Mouse (Mus musculus): Measurements from ENCODE around the gene Tmem63a. TPM values are rescaled to one million over a fixed set of nuclear protein-coding genes. Genes with fewer than 3 reads are reported as not detected.

Tmem63a gene
- total and polyA plus RNA-seq, 2 experiments: 9.5 to 15.8 TPM

- Histone ChIP-seq H3K9ac (ENCODE audit: low read depth, low read length) (peak overlapping the region; percentile 51), H3K27me3 (ENCODE audit: control insufficient read depth, insufficient read depth, low read length) (no peaks in the 10 kb centered on the region), H3K27ac (replicated peaks; ENCODE audit: insufficient read depth, low read depth, low read length) (peak overlapping the region; percentile 94), H3K4me1 (ENCODE audit: control insufficient read depth, insufficient read depth, low read length) (peaks cover 63% of the 10 kb centered on the region), H3K79me2 (ENCODE audit: control insufficient read depth, insufficient read depth, low read length) (no peaks in the 10 kb centered on the region), H3K36me3 (ENCODE audit: control insufficient read depth, insufficient read depth, low read length) (peaks cover 9% of the 10 kb centered on the region; the same call in 1 of the 2 replicates), H3K4me3 (ENCODE audit: insufficient read depth, low read depth, low read length) (no peak overlapping the region)
- peak; percentile 82 for DNase-seq (ENCODE audit: extremely low read depth, low read depth, low spot score)
- TF ChIP-seq POLR2A (IDR thresholded peaks at IDR 0.05; ENCODE audit: extremely low read depth, insufficient read depth, low read length) (no peak), CTCF (IDR thresholded peaks at IDR 0.05; ENCODE audit: low read depth, low read length) (no peak)
- WGBS: 11% methylated on average over 6 of the region's 6 CpGs
These were observed 72.8 kb downstream of the Tmem63a start for GRCm38 (mm10) chr1:181014731-181015500.

GRCm38 (mm10) chr1:181015558-181015957 is 73.4 kb downstream of the Tmem63a start:
- Histone ChIP-seq H3K9ac (ENCODE audit: low read depth, low read length) (peak overlapping the region; percentile 63), H3K36me3 (ENCODE audit: control insufficient read depth, insufficient read depth, low read length) (peaks cover 9% of the 10 kb centered on the region; the same call in 1 of the 2 replicates), H3K79me2 (ENCODE audit: control insufficient read depth, insufficient read depth, low read length) (no peaks in the 10 kb centered on the region), H3K4me3 (ENCODE audit: insufficient read depth, low read depth, low read length) (no peak overlapping the region), H3K27ac (replicated peaks; ENCODE audit: insufficient read depth, low read depth, low read length) (peak overlapping the region; percentile 94), H3K4me1 (ENCODE audit: control insufficient read depth, insufficient read depth, low read length) (peaks cover 60% of the 10 kb centered on the region), H3K27me3 (ENCODE audit: control insufficient read depth, insufficient read depth, low read length) (no peaks in the 10 kb centered on the region)
- no peak for TF ChIP-seq CTCF (IDR thresholded peaks at IDR 0.05; ENCODE audit: low read depth, low read length)
- 0 out of 2 replicates have a peak, but pooled peaks have one; percentile 24 for TF ChIP-seq POLR2A (IDR thresholded peaks at IDR 0.05; ENCODE audit: extremely low read depth, insufficient read depth, low read length)
- DNase-seq (ENCODE audit: extremely low read depth, low read depth, low spot score): peak; percentile 89

- no peaks in the 10 kb centered on the region for H3K27me3 ChIP-seq (ENCODE audit: control insufficient read depth, insufficient read depth, low read length)
- no peak for DNase-seq (ENCODE audit: extremely low read depth, low read depth, low spot score)
- no peak for TF ChIP-seq POLR2A (IDR thresholded peaks at IDR 0.05; ENCODE audit: extremely low read depth, insufficient read depth, low read length)
- no peak for TF ChIP-seq CTCF (IDR thresholded peaks at IDR 0.05; ENCODE audit: low read depth, low read length)
- peaks cover 9% of the 10 kb centered on the region; the same call in 1 of the 2 replicates for H3K36me3 ChIP-seq (ENCODE audit: control insufficient read depth, insufficient read depth, low read length)
- no peaks in the 10 kb centered on the region for H3K79me2 ChIP-seq (ENCODE audit: control insufficient read depth, insufficient read depth, low read length)
- H3K9ac ChIP-seq (ENCODE audit: low read depth, low read length): peak overlapping the region; percentile 63
- H3K27ac ChIP-seq (replicated peaks; ENCODE audit: insufficient read depth, low read depth, low read length): peak overlapping the region; percentile 94
- 25% methylated on average over 4 of the region's 4 CpGs for WGBS
- H3K4me3 ChIP-seq (ENCODE audit: insufficient read depth, low read depth, low read length): peak overlapping the region; percentile 16; the same call in 1 of the 2 replicates
- peaks cover 60% of the 10 kb centered on the region for H3K4me1 ChIP-seq (ENCODE audit: control insufficient read depth, insufficient read depth, low read length)
These were observed 73.9 kb downstream of the Tmem63a start for GRCm38 (mm10) chr1:181016045-181016444.

DNA sequence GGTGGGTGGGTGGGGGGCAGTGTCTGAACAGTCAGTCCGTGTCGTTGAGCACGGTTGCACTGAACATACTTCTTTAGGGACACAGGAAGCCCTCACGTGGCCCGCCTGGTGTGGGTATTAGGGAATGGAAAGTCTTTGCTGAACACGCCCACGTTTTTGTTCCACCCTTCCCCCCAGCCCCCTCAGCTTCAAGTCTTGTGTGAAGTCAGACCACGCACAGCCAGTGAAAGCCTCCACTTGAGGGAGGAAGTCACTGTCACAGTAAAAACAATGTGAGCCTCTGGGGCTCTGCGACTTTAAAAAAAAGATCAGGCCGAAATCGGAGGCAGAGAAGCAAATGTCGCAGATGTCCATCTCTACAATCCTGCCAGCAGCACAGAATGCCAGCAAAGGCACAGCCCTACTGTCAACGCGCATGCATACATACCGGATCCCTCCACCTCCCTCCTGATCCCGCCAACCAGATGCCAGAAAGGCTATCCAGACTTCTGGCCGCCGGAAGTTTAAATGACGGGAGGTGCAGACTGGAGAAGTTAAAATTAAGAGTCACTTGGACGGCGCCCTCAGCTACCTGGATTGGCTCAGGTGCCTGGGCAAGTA is 74.5 kb downstream of the Tmem63a start:
- H3K27ac ChIP-seq (replicated peaks; ENCODE audit: insufficient read depth, low read depth, low read length): peak overlapping the region; percentile 77
- no peaks in the 10 kb centered on the region for H3K79me2 ChIP-seq (ENCODE audit: control insufficient read depth, insufficient read depth, low read length)
- H3K27me3 ChIP-seq (ENCODE audit: control insufficient read depth, insufficient read depth, low read length): no peaks in the 10 kb centered on the region
- WGBS: 1% methylated on average over 21 of the region's 21 CpGs
- H3K36me3 ChIP-seq (ENCODE audit: control insufficient read depth, insufficient read depth, low read length): peaks cover 9% of the 10 kb centered on the region; the same call in 1 of the 2 replicates
- H3K4me3 ChIP-seq (ENCODE audit: insufficient read depth, low read depth, low read length): peak overlapping the region; percentile 70
- H3K4me1 ChIP-seq (ENCODE audit: control insufficient read depth, insufficient read depth, low read length): peaks cover 59% of the 10 kb centered on the region
- TF ChIP-seq CTCF (IDR thresholded peaks at IDR 0.05; ENCODE audit: low read depth, low read length) (no peak), POLR2A (IDR thresholded peaks at IDR 0.05; ENCODE audit: extremely low read depth, insufficient read depth, low read length) (no peak)
- peak overlapping the region; percentile 80 for H3K9ac ChIP-seq (ENCODE audit: low read depth, low read length)
- peak; percentile 82 for DNase-seq (ENCODE audit: extremely low read depth, low read depth, low spot score)

GRCm38 (mm10) chr1:181017212-181017711 is 75.1 kb downstream of the Tmem63a start:
- under 1% methylated on average over 22 of the region's 22 CpGs for WGBS
- peak overlapping the region; percentile 80 for H3K9ac ChIP-seq (ENCODE audit: low read depth, low read length)
- H3K79me2 ChIP-seq (ENCODE audit: control insufficient read depth, insufficient read depth, low read length): no peaks in the 10 kb centered on the region
- H3K4me1 ChIP-seq (ENCODE audit: control insufficient read depth, insufficient read depth, low read length): peaks cover 56% of the 10 kb centered on the region
- H3K27ac ChIP-seq (replicated peaks; ENCODE audit: insufficient read depth, low read depth, low read length): peak overlapping the region; percentile 77
- H3K4me3 ChIP-seq (ENCODE audit: insufficient read depth, low read depth, low read length): peak overlapping the region; percentile 70
- H3K36me3 ChIP-seq (ENCODE audit: control insufficient read depth, insufficient read depth, low read length): peaks cover 6% of the 10 kb centered on the region; the same call in 1 of the 2 replicates
- peak; percentile 95 for DNase-seq (ENCODE audit: extremely low read depth, low read depth, low spot score)
- peak; percentile 95 for TF ChIP-seq POLR2A (IDR thresholded peaks at IDR 0.05; ENCODE audit: extremely low read depth, insufficient read depth, low read length)
- 0 out of 2 replicates have a peak, but pooled peaks have one; percentile 1 for TF ChIP-seq CTCF (IDR thresholded peaks at IDR 0.05; ENCODE audit: low read depth, low read length)
- no peaks in the 10 kb centered on the region for H3K27me3 ChIP-seq (ENCODE audit: control insufficient read depth, insufficient read depth, low read length)
